Mouse (Mus musculus): ENCODE data around the gene Olfr288.

DNA sequence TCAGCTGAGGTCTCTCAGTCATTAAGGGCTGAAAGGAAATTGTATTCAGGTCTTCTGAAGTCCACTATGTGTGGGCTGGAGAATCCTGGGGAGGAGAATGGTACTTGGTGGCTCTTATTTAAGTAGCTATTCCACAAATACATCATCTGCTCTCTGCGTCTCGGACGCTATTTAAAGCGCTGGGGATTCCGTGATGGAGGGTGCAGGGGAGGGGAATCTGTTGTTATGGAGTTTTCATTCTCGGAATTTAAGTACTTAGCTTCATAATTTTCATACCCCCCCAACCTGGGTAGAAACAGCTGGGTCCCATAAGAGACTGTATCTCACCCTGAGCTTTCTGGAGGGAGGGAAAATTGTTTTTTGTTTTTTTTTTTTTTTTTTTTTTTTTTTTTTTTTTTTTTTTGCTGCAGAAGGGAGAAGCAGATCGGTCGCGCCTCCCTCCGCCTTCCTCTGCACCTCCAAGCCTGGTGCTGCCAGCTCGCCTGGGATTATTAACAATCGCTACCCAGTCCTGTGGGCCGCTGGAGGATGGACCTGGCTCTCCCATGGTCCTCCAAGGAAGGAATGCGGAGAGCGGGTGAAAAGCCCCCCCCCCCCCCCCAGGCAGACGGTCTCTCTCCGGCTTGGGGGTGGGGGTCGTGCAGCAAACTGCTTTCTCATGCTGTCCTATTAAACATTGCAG, 28.2 kb downstream of the Olfr288 start, which contains the start of gene Ccdc184:
- TF ChIP-seq CTCF (IDR thresholded peaks at IDR 0.05; ENCODE audit: extremely low read depth, insufficient read depth, low read length) = no peak
- no peak for TF ChIP-seq POLR2A (IDR thresholded peaks at IDR 0.05; ENCODE audit: extremely low read depth, insufficient read depth, low read length)
